Mouse (Mus musculus): ENCODE data around the gene Stkld1. TPM values are rescaled to one million over a fixed set of nuclear protein-coding genes. Genes with fewer than 3 reads are reported as not detected.

Stkld1 gene
- polyA plus RNA-seq, 1 experiment from 2014 or later = not detected

DNA sequence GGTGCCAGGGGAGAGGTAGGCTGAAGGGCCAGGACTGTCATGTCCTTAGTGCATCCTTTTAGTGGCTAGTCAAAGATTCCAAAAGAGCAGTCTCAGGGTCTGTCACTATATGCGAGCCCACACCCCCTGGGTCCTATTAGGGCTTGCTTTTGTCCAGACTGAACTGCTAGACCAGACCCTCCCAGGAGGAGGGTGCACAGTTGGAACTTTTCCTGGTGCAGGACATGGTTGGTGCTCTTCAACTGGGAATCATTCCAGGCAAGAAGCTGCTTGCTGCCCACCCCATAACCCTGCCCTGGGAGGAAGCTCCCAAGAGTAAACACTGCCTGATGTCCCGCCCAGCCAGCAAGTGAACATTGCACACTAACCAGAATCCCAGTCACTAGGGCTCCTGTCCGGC lies 39.3 kb downstream of the Stkld1 start, which contains the start of gene Adamts13:
TSS of gene Adamts13 (plus strand) at position 301 of the 400 bp plus-strand sequence.
- Histone ChIP-seq H3K9ac (replicated peaks; ENCODE audit: low read depth, low read length) (no peak within 1 kb of the TSS), H3K9me3 (ENCODE audit: control insufficient read depth, low read length) (no peaks in the 10 kb centered on the region), H3K27me3 (ENCODE audit: control insufficient read depth, insufficient read depth, low read length) (no peaks in the 10 kb centered on the region), H3K36me3 (ENCODE audit: control insufficient read depth, insufficient read depth, low read length) (no peaks in the 10 kb centered on the region), H3K4me2 (ENCODE audit: low read depth, low read length) (no peak within 1 kb of the TSS), H3K4me3 (ENCODE audit: low read depth, low read length) (no peak within 1 kb of the TSS), H3K27ac (ENCODE audit: low read depth, low read length) (no peak within 1 kb of the TSS), H3K4me1 (ENCODE audit: control insufficient read depth, insufficient read depth, low read length) (no peaks in the 10 kb centered on the region)
- ATAC-seq (ENCODE audit: low read depth) = no peak
- 80% methylated on average over 3 of the region's 3 CpGs for WGBS

DNA sequence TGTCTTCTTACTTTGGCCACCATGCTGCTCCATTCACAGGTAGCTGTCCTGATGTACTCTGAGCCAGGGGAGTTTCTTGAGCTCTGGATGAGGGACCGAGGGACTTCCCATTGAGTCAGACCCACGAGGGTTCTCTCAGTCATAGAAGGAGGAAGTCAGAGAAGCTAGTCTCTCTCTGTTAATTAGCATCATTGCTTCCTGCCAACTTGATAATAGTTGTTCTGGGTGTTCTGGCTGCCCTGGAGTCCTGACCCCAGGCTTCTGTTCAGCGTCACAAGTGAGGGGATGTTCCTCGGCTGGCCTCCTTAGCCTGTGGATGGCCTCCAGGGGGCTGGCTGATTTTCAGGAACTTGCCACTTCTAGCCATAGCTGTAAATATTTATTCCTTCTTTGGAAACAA lies 40.1 kb downstream of the Stkld1 start:
- Histone ChIP-seq H3K4me2 (ENCODE audit: low read depth, low read length) (no peak overlapping the region), H3K4me3 (ENCODE audit: low read depth, low read length) (no peak overlapping the region), H3K36me3 (ENCODE audit: control insufficient read depth, insufficient read depth, low read length) (no peaks in the 10 kb centered on the region), H3K9ac (replicated peaks; ENCODE audit: low read depth, low read length) (no peak overlapping the region), H3K4me1 (ENCODE audit: control insufficient read depth, insufficient read depth, low read length) (no peaks in the 10 kb centered on the region), H3K9me3 (ENCODE audit: control insufficient read depth, low read length) (no peaks in the 10 kb centered on the region), H3K27ac (ENCODE audit: low read depth, low read length) (no peak overlapping the region), H3K27me3 (ENCODE audit: control insufficient read depth, insufficient read depth, low read length) (no peaks in the 10 kb centered on the region)
- 62% methylated on average over 4 of the region's 4 CpGs for WGBS
- ATAC-seq (ENCODE audit: low read depth) = no peak

DNA sequence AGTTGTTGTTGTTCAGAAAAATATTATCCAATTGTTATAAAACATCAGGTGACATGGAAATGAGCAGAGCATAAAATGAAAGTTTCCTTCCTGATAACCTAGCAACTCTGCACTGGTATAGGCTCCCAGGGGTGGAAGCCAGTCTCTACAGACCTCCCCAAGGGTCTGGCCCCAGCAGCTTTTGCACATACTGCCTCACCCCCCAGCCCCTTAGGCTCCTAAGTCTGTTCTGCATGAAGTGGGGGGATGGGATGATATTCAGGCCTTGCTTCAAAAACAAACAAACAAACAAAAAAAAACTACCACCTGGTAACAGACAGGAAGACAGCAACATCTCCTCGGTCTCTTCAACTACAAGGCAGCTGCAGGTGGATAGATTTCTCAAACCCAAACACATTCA lies 46.5 kb downstream of the Stkld1 start:
- Histone ChIP-seq H3K4me3 (ENCODE audit: low read depth, low read length) (no peak overlapping the region), H3K9ac (replicated peaks; ENCODE audit: low read depth, low read length) (no peak overlapping the region), H3K36me3 (ENCODE audit: control insufficient read depth, insufficient read depth, low read length) (no peaks in the 10 kb centered on the region), H3K27ac (ENCODE audit: low read depth, low read length) (no peak overlapping the region), H3K9me3 (ENCODE audit: control insufficient read depth, low read length) (no peaks in the 10 kb centered on the region), H3K4me1 (ENCODE audit: control insufficient read depth, insufficient read depth, low read length) (no peaks in the 10 kb centered on the region), H3K27me3 (ENCODE audit: control insufficient read depth, insufficient read depth, low read length) (no peaks in the 10 kb centered on the region), H3K4me2 (ENCODE audit: low read depth, low read length) (no peak overlapping the region)
- WGBS = 70% methylated on average over 1 of the region's 1 CpGs
- ATAC-seq (ENCODE audit: low read depth) = no peak

DNA sequence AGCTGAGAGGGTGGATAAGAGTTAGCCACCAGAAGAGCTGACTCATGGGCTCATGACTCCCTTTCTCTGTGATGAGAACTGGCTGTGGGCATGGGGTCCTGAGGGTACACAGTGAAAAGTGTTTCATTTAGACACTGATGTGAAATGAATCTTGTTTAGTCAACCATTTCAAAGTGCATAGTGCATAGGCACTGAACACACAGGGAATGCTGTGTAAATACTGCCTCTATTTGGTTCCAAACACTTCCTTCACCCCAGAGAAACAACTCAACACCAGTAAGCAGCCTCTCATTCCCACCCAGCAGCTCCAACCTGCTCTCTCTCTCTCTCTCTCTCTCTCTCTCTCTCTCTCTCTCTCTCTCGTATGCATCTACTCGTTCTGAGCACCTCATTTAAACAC lies 50.3 kb downstream of the Stkld1 start:
- Histone ChIP-seq H3K27ac (ENCODE audit: low read depth, low read length) (no peak overlapping the region), H3K9me3 (ENCODE audit: control insufficient read depth, low read length) (no peaks in the 10 kb centered on the region), H3K9ac (replicated peaks; ENCODE audit: low read depth, low read length) (no peak overlapping the region), H3K4me3 (ENCODE audit: low read depth, low read length) (no peak overlapping the region), H3K36me3 (ENCODE audit: control insufficient read depth, insufficient read depth, low read length) (no peaks in the 10 kb centered on the region), H3K4me2 (ENCODE audit: low read depth, low read length) (no peak overlapping the region), H3K4me1 (ENCODE audit: control insufficient read depth, insufficient read depth, low read length) (no peaks in the 10 kb centered on the region), H3K27me3 (ENCODE audit: control insufficient read depth, insufficient read depth, low read length) (no peaks in the 10 kb centered on the region)
- no peak for ATAC-seq (ENCODE audit: low read depth)
- WGBS = 70% methylated on average over 2 of the region's 2 CpGs

DNA sequence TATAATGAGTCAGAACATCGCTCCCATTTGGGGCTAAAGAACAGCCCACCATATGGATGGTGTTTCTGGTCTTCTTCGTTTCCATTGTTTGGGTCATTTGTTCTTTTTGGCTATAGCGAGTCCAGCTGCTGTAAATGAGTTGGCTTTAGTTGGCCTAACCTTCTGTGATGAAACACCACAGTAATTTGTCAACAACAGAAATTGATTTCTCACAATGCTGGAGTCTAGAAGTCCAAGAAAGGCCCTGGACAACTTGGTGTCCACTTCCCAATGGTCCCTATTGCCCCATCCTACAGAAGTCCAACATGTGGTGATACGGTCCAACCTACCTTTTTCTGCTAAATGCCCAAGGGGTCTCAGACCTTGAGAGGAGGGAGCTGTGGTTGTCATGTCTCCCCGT lies 50.8 kb downstream of the Stkld1 start:
- H3K27me3 ChIP-seq (ENCODE audit: control insufficient read depth, insufficient read depth, low read length) = no peaks in the 10 kb centered on the region
- no peak for ATAC-seq (ENCODE audit: low read depth)
- H3K36me3 ChIP-seq (ENCODE audit: control insufficient read depth, insufficient read depth, low read length) = no peaks in the 10 kb centered on the region
- H3K4me2 ChIP-seq (ENCODE audit: low read depth, low read length) = no peak overlapping the region
- no peak overlapping the region for H3K4me3 ChIP-seq (ENCODE audit: low read depth, low read length)
- H3K9me3 ChIP-seq (ENCODE audit: control insufficient read depth, low read length) = no peaks in the 10 kb centered on the region
- WGBS = 87% methylated on average over 5 of the region's 5 CpGs
- no peaks in the 10 kb centered on the region for H3K4me1 ChIP-seq (ENCODE audit: control insufficient read depth, insufficient read depth, low read length)
- no peak overlapping the region for H3K9ac ChIP-seq (replicated peaks; ENCODE audit: low read depth, low read length)
- H3K27ac ChIP-seq (ENCODE audit: low read depth, low read length) = no peak overlapping the region

DNA sequence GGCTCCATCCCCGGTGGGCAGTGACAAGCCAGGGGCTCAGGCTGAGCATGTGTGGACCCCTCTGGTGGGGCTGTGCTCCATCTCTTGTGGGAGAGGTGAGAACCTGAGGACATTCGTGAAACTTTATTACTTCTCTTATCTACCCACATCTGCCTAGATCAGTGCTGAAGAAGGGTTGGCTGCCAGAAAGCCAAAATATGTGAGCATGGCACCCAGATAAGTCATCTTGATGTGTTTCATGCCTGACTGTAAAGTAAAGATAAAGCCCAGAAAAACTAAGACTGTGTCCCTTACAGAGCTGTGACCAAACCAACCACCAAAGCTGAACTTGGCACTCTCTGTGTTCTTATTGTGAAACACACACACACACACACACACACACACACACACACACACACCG lies 60.1 kb downstream of the Stkld1 start:
- ATAC-seq (ENCODE audit: low read depth) = no peak
- H3K4me2 ChIP-seq (ENCODE audit: low read depth, low read length) = no peak overlapping the region
- no peaks in the 10 kb centered on the region for H3K36me3 ChIP-seq (ENCODE audit: control insufficient read depth, insufficient read depth, low read length)
- no peak overlapping the region for H3K9ac ChIP-seq (replicated peaks; ENCODE audit: low read depth, low read length)
- H3K4me3 ChIP-seq (ENCODE audit: low read depth, low read length) = no peak overlapping the region
- 82% methylated on average over 3 of the region's 3 CpGs for WGBS
- no peaks in the 10 kb centered on the region for H3K27me3 ChIP-seq (ENCODE audit: control insufficient read depth, insufficient read depth, low read length)
- no peaks in the 10 kb centered on the region for H3K9me3 ChIP-seq (ENCODE audit: control insufficient read depth, low read length)
- no peak overlapping the region for H3K27ac ChIP-seq (ENCODE audit: low read depth, low read length)
- no peaks in the 10 kb centered on the region for H3K4me1 ChIP-seq (ENCODE audit: control insufficient read depth, insufficient read depth, low read length)

DNA sequence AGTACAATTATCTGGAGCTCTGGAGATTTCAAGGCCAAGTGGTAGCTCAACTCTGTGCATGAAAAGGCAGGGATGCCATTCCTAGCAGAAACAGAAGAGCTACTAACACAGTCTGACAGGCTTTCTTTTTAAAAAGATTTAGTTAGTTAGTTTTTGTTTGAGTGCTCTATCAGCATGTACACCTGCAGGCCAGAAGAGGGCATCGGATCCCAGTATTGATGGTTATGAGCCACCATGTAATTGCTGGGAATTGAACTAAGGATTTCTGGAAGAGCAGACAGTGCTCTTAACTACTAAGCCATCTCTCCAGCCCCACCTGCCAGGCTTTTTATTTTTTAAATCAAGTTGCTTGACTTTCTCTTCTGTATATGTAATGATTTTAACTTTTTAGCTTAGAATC lies 63.7 kb downstream of the Stkld1 start:
- no peaks in the 10 kb centered on the region for H3K36me3 ChIP-seq (ENCODE audit: control insufficient read depth, insufficient read depth, low read length)
- no peak overlapping the region for H3K9ac ChIP-seq (replicated peaks; ENCODE audit: low read depth, low read length)
- H3K4me3 ChIP-seq (ENCODE audit: low read depth, low read length) = no peak overlapping the region
- ATAC-seq (ENCODE audit: low read depth) = no peak
- 75% methylated on average over 1 of the region's 1 CpGs for WGBS
- H3K9me3 ChIP-seq (ENCODE audit: control insufficient read depth, low read length) = no peaks in the 10 kb centered on the region
- H3K4me2 ChIP-seq (ENCODE audit: low read depth, low read length) = no peak overlapping the region
- H3K27me3 ChIP-seq (ENCODE audit: control insufficient read depth, insufficient read depth, low read length) = no peaks in the 10 kb centered on the region
- no peak overlapping the region for H3K27ac ChIP-seq (ENCODE audit: low read depth, low read length)
- no peaks in the 10 kb centered on the region for H3K4me1 ChIP-seq (ENCODE audit: control insufficient read depth, insufficient read depth, low read length)

DNA sequence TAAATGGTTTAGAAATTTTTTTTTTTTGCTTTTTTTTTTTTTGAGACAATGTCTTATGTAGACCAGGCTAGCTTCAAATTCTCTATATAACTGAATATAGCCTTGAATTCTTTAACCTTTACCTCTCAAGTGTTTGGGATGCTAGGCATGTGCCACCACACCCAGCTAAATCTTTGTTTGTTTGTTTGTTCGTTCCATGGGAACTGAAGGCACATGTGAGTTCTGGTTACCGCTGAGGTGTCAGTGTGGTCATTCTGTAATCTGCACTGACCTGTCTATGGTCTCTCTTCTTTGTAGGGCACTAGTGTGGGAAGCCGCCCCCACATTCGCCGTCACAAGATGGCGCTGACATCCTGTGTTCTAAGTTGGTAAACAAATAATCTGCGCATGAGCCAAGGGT lies 64.1 kb downstream of the Stkld1 start:
- Histone ChIP-seq H3K9ac (replicated peaks; ENCODE audit: low read depth, low read length) (no peak overlapping the region), H3K27ac (ENCODE audit: low read depth, low read length) (no peak overlapping the region), H3K4me3 (ENCODE audit: low read depth, low read length) (no peak overlapping the region), H3K27me3 (ENCODE audit: control insufficient read depth, insufficient read depth, low read length) (no peaks in the 10 kb centered on the region), H3K9me3 (ENCODE audit: control insufficient read depth, low read length) (no peaks in the 10 kb centered on the region), H3K4me1 (ENCODE audit: control insufficient read depth, insufficient read depth, low read length) (no peaks in the 10 kb centered on the region), H3K36me3 (ENCODE audit: control insufficient read depth, insufficient read depth, low read length) (no peaks in the 10 kb centered on the region), H3K4me2 (ENCODE audit: low read depth, low read length) (no peak overlapping the region)
- ATAC-seq (ENCODE audit: low read depth) = no peak
- WGBS = 94% methylated on average over 6 of the region's 7 CpGs

All from neural tube, embryonic 14.5 days (tissue).